Mouse (Mus musculus): Measurements from ENCODE around the gene Gm14226.

DNA sequence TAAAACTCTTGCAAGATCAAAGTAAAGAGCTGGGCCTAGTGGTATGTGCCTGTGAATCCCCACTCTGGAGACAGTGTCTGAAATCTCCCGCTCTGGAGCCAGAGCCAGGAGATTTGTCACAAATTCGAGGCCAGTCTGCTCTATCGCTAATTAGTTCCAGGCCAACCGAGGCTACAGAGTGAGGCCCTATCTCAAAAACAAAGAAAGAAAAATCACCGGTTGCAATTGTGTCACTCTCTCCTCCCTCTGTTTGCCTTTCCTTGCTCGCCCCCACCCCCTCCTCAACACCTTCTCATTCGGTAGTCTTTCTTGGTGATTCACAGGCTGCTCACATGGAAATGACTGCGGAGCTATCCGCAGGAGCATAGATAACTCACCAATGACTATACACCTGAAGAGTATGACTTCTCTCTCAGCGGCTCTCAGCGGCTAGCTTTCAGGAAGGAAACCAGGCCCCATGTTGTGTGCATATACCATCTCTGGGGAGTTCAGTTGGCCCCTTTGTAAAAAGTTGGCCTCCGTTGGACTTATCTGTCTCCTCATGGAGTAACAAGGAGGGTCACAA lies 56.8 kb downstream of the Gm14226 start:
- TF ChIP-seq EP300 (optimal IDR thresholded peaks at IDR 0.05) (no peak), CTCF (IDR thresholded peaks at IDR 0.05; ENCODE audit: low read depth) (no peak)

Data from stomach, postnatal 0 days (tissue).